Mouse (Mus musculus) megakaryocyte, embryonic 14.5 days (primary cell): Measurements from ENCODE around the gene Tmem254b. TPM values are rescaled to one million over a fixed set of nuclear protein-coding genes. Genes with fewer than 3 reads are reported as not detected.
"Not testable (repeated sequence)": the region's sequence is repeated elsewhere in the genome, so short reads cannot be mapped to it uniquely, and the experiment has no call there.

Experiments
- H3K27me3 ChIP-seq: replicated peaks from 2 replicates; pipeline ENCODE3; 2012; ENCODE audit warnings: inconsistent platforms
- H3K36me3 ChIP-seq: replicated peaks from 2 replicates; pipeline ENCODE3; 2012; ENCODE audit warnings: low read length, inconsistent platforms, mixed read lengths
- H3K4me1 ChIP-seq: 2 replicates; pipeline ENCODE4 v1.6.1; 2012; ENCODE audit warnings: inconsistent platforms
- H3K4me3 ChIP-seq: replicated peaks from 2 replicates; pipeline ENCODE3; 2012; ENCODE audit warnings: moderate library complexity, mild to moderate bottlenecking, inconsistent platforms
- H3K9me3 ChIP-seq: 2 replicates; pipeline ENCODE4 v1.6.1; 2012; ENCODE audit warnings: inconsistent platforms
- polyA plus RNA-seq: library from polyadenylated mRNA; stranded (reverse); fragments of >175 nt; gene quantifications from 2 replicates; pipeline ENCODE4 v1.2.3, GENCODE M21; 2012; ENCODE audit warnings: low replicate concordance; ENCODE audit not compliant: insufficient read depth

Tmem254b gene
- polyA plus RNA-seq = 2.4 TPM in 1 of 2 replicates, not detected in the other

DNA sequence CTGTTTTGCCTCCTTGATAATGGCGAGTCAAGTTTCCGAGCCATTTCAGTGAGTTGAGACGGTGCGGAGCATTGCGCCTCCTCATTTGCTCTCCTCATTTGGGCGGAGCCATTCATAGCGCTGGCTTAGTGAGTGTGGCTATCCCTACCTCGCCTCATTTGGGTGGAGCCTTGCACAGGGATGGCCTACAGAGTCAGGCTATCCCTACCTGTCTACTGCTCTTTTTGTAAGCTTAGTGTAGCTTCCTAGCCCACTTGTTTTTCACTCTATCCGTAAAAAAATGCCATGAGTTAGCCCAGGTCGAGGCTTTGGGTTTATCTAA lies at the start of gene Tmem254b:
Gene Tmem254b, minus strand, starts transcription at position 116 of the 322 bp plus-strand sequence.
- H3K27me3 ChIP-seq, H3K4me3 ChIP-seq, H3K4me1 ChIP-seq, H3K36me3 ChIP-seq, H3K9me3 ChIP-seq: not testable (repeated sequence)

DNA sequence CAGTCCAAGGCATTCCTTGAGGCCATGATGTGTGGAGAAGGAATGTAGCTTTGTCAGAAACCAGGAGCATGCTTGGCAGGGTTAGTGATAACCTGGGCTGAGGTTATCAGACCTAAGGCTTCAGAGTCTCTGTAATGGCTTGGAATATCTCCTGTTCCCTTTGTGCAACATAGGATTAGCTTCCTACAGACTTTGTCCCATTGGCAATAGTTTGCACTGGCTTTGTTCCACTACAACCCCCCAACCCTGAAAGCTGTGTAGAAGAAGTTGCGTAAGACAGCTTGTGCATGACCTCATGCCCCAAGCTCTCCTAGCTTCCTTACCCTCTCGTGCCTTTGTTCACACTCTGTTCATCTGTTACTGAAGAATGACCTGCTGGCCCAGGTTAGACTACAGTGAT lies 30.3 kb upstream of the Tmem254b start:
- H3K4me1 ChIP-seq, H3K27me3 ChIP-seq, H3K4me3 ChIP-seq, H3K9me3 ChIP-seq, H3K36me3 ChIP-seq: not testable (repeated sequence)

DNA sequence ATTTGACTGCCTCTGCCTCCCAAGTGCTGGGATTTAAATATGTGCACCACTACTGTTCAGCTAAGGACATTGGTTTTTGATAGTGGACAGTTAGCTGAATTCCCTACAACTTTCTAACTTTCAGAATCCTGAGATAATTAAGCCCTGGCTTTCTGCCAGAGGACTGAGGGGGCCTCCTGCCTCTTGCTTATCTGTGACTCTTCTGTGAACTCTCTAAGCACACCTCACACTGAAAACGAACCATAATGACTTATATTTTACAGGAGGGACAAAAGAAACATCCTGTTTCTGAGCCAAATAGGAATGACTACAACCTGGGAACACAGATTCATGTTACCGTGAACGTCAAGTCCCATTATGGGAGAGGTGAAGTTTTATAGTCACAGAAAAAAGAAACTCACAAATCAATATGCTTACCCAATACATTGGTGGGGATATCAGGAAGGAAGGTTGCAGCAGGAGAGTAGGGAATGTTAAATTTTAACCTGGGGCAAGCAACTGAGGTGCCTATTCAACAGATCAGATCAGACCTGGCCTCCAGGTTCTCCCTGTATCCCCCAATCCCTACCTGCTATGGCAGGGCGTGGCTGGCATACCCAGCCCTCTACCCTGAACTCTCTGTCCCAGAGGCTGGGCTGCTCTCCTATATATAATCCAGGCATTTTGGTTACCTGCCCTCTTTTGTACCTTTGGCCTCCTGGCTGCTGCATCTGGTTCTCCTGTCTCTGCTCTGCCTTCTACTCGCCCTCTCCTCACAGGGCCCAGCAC lies 9.6 kb upstream of the Tmem254b start:
- not testable (repeated sequence) for H3K9me3 ChIP-seq, H3K4me3 ChIP-seq, H3K36me3 ChIP-seq, H3K4me1 ChIP-seq, H3K27me3 ChIP-seq

GRCm38 (mm10) chr14:26206197-26206925 lies 480 bp downstream of the Tmem254b start:
- H3K9me3 ChIP-seq, H3K36me3 ChIP-seq, H3K27me3 ChIP-seq, H3K4me3 ChIP-seq, H3K4me1 ChIP-seq: not testable (repeated sequence)

- not testable (repeated sequence) for H3K36me3 ChIP-seq, H3K27me3 ChIP-seq, H3K9me3 ChIP-seq, H3K4me1 ChIP-seq, H3K4me3 ChIP-seq
These were observed 9.0 kb downstream of the Tmem254b start for GRCm38 (mm10) chr14:26197851-26198250.

DNA sequence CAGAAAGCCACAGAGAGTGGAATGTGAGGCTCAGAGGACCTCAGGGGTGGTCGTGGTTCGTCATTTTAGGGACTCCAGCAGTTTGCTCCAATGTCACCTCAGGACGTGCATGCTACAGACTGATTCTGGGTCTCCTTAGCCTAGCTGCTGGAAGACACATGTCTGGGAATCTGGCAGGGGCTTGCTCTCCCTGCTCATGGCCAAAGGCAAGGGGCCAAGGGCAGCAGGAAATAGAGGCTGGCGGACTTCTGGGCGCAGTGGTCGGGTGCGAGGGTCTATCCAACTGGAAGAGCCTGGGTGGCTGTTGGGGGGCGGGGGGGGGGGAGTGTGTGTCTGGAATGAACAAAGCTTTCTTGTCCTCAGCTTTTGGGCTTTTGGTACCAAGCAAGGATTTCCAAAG lies 18.5 kb downstream of the Tmem254b start:
- not testable (repeated sequence) for H3K27me3 ChIP-seq, H3K4me1 ChIP-seq, H3K36me3 ChIP-seq, H3K4me3 ChIP-seq, H3K9me3 ChIP-seq

- not testable (repeated sequence) for H3K36me3 ChIP-seq, H3K27me3 ChIP-seq, H3K4me3 ChIP-seq, H3K9me3 ChIP-seq, H3K4me1 ChIP-seq
These were observed 20.2 kb downstream of the Tmem254b start for GRCm38 (mm10) chr14:26186638-26187037.

- not testable (repeated sequence) for H3K4me1 ChIP-seq, H3K27me3 ChIP-seq, H3K36me3 ChIP-seq, H3K4me3 ChIP-seq, H3K9me3 ChIP-seq
These were observed 24.5 kb downstream of the Tmem254b start, which contains the start of gene Plac9b for GRCm38 (mm10) chr14:26182380-26182779. TSS of gene Plac9b (minus strand) at chr14:26182480.

- not testable (repeated sequence) for H3K36me3 ChIP-seq, H3K9me3 ChIP-seq, H3K27me3 ChIP-seq, H3K4me3 ChIP-seq, H3K4me1 ChIP-seq
These were observed 25.2 kb downstream of the Tmem254b start for GRCm38 (mm10) chr14:26181660-26182059.

DNA sequence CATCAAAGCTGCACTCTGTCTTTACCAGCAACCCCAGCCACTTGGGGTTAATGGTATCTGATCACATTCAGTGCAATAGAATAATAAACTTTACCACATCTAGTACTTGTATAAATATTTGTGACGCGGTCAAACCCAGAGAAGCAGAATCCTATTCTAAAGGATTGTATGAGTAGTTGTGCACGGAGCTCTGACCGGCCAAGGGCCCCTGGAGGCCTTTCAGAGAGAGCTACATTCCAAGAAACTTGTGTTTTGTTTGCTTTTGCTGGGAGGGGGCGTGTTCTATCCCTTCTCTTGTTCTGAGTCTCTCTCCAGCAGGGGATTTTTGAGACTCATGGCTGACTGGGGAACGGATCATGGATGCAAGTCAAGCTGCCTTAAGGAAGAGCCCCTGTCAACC lies 31.8 kb downstream of the Tmem254b start:
- not testable (repeated sequence) for H3K36me3 ChIP-seq, H3K4me3 ChIP-seq, H3K4me1 ChIP-seq

DNA sequence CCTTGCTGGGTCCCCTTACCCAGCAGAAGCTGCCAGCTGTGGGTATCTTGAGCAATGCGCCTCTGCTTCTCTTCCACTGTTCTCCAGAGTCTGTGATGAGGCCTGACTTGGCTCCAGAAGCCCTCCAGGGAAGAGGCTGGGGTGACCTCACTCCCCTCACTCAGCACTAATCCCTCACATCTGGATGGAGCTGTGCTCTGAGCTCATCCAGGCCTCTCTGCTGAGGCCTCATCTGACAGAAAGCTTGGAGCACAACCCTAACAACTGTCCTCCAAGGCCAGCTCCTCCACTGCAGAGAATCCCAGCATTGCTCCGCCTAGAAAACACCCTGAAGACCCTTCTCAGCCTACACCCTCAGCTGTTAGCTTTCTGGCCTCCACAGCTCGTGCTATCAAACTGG lies 32.9 kb downstream of the Tmem254b start:
- H3K9me3 ChIP-seq, H3K36me3 ChIP-seq, H3K27me3 ChIP-seq, H3K4me1 ChIP-seq, H3K4me3 ChIP-seq: not testable (repeated sequence)

More for the DNA sequence above, 31.8 kb downstream of the Tmem254b start:
- not testable (repeated sequence) for H3K9me3 ChIP-seq, H3K27me3 ChIP-seq

GRCm38 (mm10) chr14:26165266-26165665 lies 41.6 kb downstream of the Tmem254b start:
- not testable (repeated sequence) for H3K36me3 ChIP-seq, H3K27me3 ChIP-seq, H3K4me3 ChIP-seq, H3K9me3 ChIP-seq, H3K4me1 ChIP-seq

DNA sequence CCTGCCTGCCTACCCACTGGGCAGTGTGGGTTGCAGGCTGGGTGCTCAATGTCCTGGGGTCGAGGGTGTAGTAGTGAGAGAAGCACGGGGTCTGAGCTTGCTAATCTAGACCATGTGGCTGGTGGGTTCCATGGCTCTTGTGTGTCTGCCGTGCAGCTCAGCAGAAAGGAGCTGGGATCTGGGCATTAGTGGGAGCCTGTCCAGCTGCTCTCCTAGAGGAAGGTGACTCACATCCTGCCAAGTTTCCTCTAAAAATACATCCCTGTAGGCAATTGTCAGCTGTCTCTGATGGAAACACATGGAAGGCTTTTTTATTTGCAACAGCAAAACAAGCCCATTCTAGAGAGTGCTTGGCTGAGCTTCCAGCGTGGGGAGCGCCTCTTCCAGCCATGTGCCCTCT lies 44.4 kb downstream of the Tmem254b start:
- not testable (repeated sequence) for H3K9me3 ChIP-seq, H3K4me1 ChIP-seq, H3K27me3 ChIP-seq, H3K36me3 ChIP-seq, H3K4me3 ChIP-seq

GRCm38 (mm10) chr14:26161156-26161555 lies 45.7 kb downstream of the Tmem254b start:
- not testable (repeated sequence) for H3K4me1 ChIP-seq, H3K9me3 ChIP-seq, H3K4me3 ChIP-seq, H3K36me3 ChIP-seq, H3K27me3 ChIP-seq

DNA sequence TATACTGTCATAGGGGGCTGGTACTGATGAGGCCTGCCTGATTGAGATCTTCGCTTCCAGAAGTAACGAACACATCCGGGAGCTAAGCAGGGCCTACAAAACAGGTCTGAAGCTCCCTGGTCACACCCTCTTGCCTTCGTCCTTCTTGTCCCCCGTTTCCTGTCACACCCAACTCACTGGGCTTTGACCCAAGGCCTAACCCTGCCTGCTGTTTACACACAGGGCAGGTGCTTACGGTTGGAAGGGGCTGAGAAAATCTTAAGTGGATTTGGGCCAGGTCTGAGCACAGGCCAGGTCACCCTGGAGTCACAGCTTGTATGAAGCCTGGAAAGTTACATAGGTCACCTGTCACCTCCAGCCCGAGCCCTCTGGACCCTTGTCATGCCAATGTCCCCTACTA lies 50.8 kb downstream of the Tmem254b start:
- H3K27me3 ChIP-seq, H3K36me3 ChIP-seq, H3K4me1 ChIP-seq, H3K4me3 ChIP-seq, H3K9me3 ChIP-seq: not testable (repeated sequence)
